Mouse (Mus musculus) megakaryocyte, embryonic 14.5 days (primary cell): ENCODE data around the gene Socs1. TPM values are rescaled to one million over a fixed set of nuclear protein-coding genes. Genes with fewer than 3 reads are reported as not detected.
A peak's percentile ranks its signal among the peaks of the same experiment; 100 is the strongest.
"Not testable (repeated sequence)": the region's sequence is repeated elsewhere in the genome, so short reads cannot be mapped to it uniquely, and the experiment has no call there.

Experiments
- H3K27me3 ChIP-seq: replicated peaks from 2 replicates; pipeline ENCODE3; 2012; ENCODE audit warnings: inconsistent platforms
- H3K36me3 ChIP-seq: replicated peaks from 2 replicates; pipeline ENCODE3; 2012; ENCODE audit warnings: low read length, inconsistent platforms, mixed read lengths
- H3K4me1 ChIP-seq: 2 replicates; pipeline ENCODE4 v1.6.1; 2012; ENCODE audit warnings: inconsistent platforms
- H3K4me3 ChIP-seq: replicated peaks from 2 replicates; pipeline ENCODE3; 2012; ENCODE audit warnings: moderate library complexity, mild to moderate bottlenecking, inconsistent platforms
- H3K9me3 ChIP-seq: 2 replicates; pipeline ENCODE4 v1.6.1; 2012; ENCODE audit warnings: inconsistent platforms
- FLI1 ChIP-seq: IDR thresholded peaks from 2 replicates; pipeline ENCODE4 v1.6.1; 2012; ENCODE audit warnings: low read length, inconsistent platforms, mixed read lengths
- GATA1 ChIP-seq: IDR thresholded peaks from 3 replicates; pipeline ENCODE4 v1.6.1; 2012; ENCODE audit warnings: mixed read lengths, low read length, inconsistent platforms, borderline replicate concordance
- polyA plus RNA-seq: library from polyadenylated mRNA; stranded (reverse); fragments of >175 nt; gene quantifications from 2 replicates; pipeline ENCODE4 v1.2.3, GENCODE M21; 2012; ENCODE audit warnings: low replicate concordance; ENCODE audit not compliant: insufficient read depth

Socs1 gene
- polyA plus RNA-seq, 1 experiment: 13.2 TPM

- H3K4me1 ChIP-seq: peaks cover 30% of the 10 kb centered on the region
- no peak overlapping the region for H3K4me3 ChIP-seq
- TF ChIP-seq GATA1 (no peak), FLI1 (no peak)
- H3K9me3 ChIP-seq: peaks cover 4% of the 10 kb centered on the region; the same call in 1 of the 2 replicates
- H3K27me3 ChIP-seq: peaks cover 85% of the 10 kb centered on the region
- no peaks in the 10 kb centered on the region for H3K36me3 ChIP-seq
These were observed 33.3 kb upstream of the Socs1 start for GRCm38 (mm10) chr16:10818579-10819135.

DNA sequence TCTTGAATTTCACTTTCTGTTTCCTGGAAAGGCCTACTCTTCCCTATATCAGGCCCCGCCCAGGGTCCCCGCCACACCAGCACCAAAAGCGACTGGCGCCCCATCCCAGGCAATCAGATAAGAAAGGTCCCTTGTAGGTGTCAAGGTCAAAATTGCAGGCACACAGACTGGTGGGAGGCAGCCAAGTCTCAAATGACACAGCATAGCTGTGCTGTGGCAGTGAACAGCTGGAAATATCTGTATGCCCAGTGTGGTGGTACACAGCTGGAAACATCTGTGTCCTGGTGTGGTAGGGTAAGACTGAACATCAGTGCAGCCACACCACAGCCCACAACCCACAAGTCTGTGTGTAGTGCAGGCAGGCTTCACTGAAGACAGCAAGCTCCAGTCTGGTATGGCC lies 29.5 kb upstream of the Socs1 start:
- Histone ChIP-seq H3K27me3 (peaks cover 91% of the 10 kb centered on the region), H3K4me3 (peak overlapping the region; percentile 29), H3K4me1 (peaks cover 36% of the 10 kb centered on the region), H3K36me3 (no peaks in the 10 kb centered on the region), H3K9me3 (no peaks in the 10 kb centered on the region)
- TF ChIP-seq FLI1 (no peak), GATA1 (peak; percentile 71; the same call in 1 of the 3 replicates)

- Histone ChIP-seq H3K27me3 (peaks cover 91% of the 10 kb centered on the region), H3K36me3 (no peaks in the 10 kb centered on the region), H3K4me3 (no peak overlapping the region), H3K4me1 (peaks cover 29% of the 10 kb centered on the region), H3K9me3 (no peaks in the 10 kb centered on the region)
- TF ChIP-seq FLI1 (no peak), GATA1 (no peak)
These were observed 28.4 kb upstream of the Socs1 start for GRCm38 (mm10) chr16:10813726-10814125.

DNA sequence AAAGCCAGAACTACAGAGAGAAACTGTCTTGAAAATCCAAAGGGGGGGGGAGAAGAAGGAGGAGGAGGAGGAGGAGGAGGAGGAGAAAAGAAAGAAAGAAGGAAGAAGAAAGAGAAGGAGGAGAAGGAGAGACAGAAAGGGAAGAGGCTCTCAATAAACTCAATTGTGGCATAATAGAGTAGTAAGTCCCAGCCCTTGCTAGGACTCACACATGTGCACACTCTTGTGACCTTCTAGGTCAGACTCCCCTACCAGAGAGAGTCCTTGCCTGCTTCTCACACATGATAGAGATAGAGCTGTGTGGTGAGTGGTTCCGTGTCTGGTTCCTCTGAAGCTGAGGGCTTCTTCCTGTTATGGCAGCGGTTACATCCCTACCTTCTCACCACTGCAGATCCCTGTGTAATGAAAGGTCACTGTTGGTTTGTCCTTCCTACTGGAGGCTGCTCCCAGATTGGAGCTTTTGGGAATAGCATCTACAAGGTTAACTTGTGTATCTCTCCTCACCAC lies 27.6 kb upstream of the Socs1 start, which contains the start of gene Gm11172:
TSS of gene Gm11172 (plus strand) at position 51 of the 507 bp plus-strand sequence.
- H3K36me3 ChIP-seq: no peaks in the 10 kb centered on the region
- H3K9me3 ChIP-seq: no peaks in the 10 kb centered on the region
- peaks cover 29% of the 10 kb centered on the region for H3K4me1 ChIP-seq
- TF ChIP-seq FLI1 (no peak), GATA1 (no peak)
- H3K27me3 ChIP-seq: peaks cover 91% of the 10 kb centered on the region
- H3K4me3 ChIP-seq: no peak within 1 kb of the TSS

DNA sequence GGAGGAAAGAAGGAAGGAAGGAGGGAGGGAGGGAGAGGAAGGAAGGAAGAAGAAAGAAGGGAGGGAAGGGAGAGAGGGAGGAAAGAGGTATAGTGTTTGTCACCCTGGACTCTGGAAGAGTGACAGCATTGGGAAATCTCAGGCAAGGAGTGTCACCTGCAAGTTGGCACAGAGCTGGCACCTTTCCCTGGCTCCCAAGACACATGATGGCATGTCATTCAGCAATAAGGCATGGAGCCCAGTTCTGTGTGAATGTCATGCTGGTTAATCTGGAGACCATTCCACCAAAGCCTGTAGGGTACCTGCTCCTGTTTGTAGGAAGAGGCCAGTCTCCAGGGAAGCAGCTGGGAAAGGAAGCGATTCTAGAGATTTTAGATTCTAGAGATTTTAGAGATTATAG lies 25.0 kb upstream of the Socs1 start:
- Histone ChIP-seq H3K36me3 (no peaks in the 10 kb centered on the region), H3K4me3 (no peak overlapping the region), H3K9me3 (no peaks in the 10 kb centered on the region), H3K4me1 (peaks cover 30% of the 10 kb centered on the region), H3K27me3 (peaks cover 96% of the 10 kb centered on the region)
- TF ChIP-seq GATA1 (no peak), FLI1 (no peak)

DNA sequence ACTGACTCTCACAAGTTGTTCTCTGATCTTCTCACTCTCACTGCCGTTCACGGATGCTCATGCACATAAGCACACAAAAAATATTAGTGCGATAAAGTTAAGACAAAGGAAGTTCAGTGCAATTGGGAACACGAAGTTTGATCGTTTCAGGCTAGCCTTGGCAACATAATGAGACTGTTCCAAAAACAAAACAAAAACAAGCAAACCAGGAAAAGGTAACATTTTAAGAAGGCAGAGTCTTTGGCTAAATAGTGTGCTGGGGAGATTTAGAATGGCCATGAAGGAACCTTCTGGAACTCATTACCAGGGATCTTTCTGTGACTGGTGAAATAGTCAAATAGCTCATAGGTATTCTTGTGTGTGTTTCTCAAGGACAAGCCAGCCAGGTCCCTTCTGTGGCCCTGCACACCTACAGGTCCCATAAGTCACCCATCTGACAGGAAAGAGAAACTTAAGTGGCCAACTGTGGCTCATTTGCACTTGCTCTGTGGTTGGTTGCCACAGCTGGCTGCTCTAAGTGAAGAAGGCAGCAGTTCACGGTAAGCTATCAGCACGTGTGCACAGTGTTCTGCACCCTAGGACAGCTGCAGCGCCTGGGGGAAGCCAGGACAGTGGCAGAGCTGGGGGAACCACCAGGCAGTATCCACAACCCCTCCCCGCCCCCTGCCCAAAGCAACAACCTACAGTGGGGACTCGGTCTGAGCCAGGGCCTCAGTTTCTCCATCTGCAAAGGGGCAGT lies 20.6 kb upstream of the Socs1 start, which contains the start of gene Prm1:
TSS of gene Prm1 (minus strand) at position 51 of the 739 bp plus-strand sequence.
- peaks cover 12% of the 10 kb centered on the region for H3K4me1 ChIP-seq
- H3K4me3 ChIP-seq: no peak within 1 kb of the TSS
- no peaks in the 10 kb centered on the region for H3K9me3 ChIP-seq
- no peaks in the 10 kb centered on the region for H3K36me3 ChIP-seq
- TF ChIP-seq GATA1 (no peak), FLI1 (no peak)
- peaks cover 75% of the 10 kb centered on the region for H3K27me3 ChIP-seq

GRCm38 (mm10) chr16:10802420-10802819 lies 17.1 kb upstream of the Socs1 start:
- Histone ChIP-seq H3K4me1 (peaks cover 20% of the 10 kb centered on the region), H3K27me3 (peaks cover 65% of the 10 kb centered on the region)
- H3K36me3 ChIP-seq, H3K9me3 ChIP-seq, H3K4me3 ChIP-seq: not testable (repeated sequence)

DNA sequence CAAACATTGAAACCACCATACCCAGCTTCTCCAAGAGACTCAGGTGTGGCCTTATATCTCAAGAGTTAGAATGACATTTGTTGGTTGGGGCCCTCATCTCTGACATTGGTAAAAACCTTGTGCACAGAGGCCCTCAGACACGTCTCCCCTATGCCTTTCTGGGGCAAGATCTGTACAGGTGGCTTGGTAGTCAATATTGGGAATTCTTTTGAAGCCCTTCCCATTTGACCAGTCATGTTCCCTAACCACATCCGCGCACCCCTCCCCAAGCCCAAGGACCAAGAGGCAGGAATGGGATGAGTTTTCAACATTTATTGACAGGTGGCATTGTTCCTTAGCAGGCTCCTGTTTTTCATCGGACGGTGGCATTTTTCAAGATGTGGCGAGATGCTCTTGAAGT lies 10.7 kb upstream of the Socs1 start, which contains the start of gene Prm2:
TSS of gene Prm2 (minus strand) at position 101 of the 400 bp plus-strand sequence.
- Histone ChIP-seq H3K4me1 (peaks cover 9% of the 10 kb centered on the region), H3K4me3 (no peak within 1 kb of the TSS), H3K27me3 (peaks cover 90% of the 10 kb centered on the region), H3K9me3 (no peaks in the 10 kb centered on the region; the same call in 1 of the 2 replicates), H3K36me3 (no peaks in the 10 kb centered on the region)
- TF ChIP-seq FLI1 (no peak), GATA1 (no peak)

DNA sequence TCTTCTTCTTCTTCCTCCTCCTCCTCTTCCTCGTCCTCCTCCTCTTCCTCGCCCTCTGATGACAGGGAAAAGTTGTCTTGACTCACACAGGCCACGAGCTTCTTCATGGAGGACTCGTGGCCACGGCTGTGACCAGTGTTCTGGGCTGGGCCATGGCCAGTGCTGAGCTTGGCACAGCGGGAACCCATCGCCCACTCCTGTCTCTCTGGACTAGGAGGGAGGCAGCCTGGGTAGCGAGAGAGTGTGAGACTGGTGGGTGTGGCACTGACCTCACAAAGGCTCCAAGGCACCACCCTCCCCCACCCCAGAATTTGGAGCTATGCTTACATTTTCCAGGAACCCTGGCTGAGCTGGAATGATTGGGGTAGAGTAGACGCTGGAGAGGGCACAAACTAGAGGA lies 5.4 kb upstream of the Socs1 start, which contains the start of gene Prm3:
TSS of gene Prm3 (minus strand) at position 213 of the 400 bp plus-strand sequence.
- TF ChIP-seq GATA1 (no peak), FLI1 (no peak)
- H3K36me3 ChIP-seq: no peaks in the 10 kb centered on the region
- H3K27me3 ChIP-seq: peaks cover 77% of the 10 kb centered on the region
- H3K4me1 ChIP-seq: peaks cover 30% of the 10 kb centered on the region
- no peaks in the 10 kb centered on the region; the same call in 1 of the 2 replicates for H3K9me3 ChIP-seq
- no peak within 1 kb of the TSS for H3K4me3 ChIP-seq

DNA sequence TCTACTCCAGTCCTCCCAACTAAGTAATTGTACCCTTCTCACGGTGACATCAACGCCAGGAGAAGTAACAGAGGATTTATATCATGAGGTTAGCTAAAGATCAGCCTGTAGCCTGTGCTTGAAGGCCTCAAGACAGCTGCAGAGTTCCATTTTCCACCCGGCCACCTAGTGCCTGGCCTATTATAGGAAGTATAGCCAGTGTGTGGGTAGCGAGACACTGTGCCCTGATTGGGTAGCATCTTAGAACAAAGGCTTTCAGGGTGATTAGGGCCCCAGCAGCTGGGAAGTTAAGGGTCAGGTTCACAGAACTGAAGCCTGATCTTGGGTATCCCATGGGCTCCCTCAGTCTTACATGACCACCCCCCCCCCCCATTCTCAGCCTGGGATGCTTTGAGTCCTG lies 3.5 kb upstream of the Socs1 start:
- Histone ChIP-seq H3K4me1 (peaks cover 40% of the 10 kb centered on the region), H3K36me3 (no peaks in the 10 kb centered on the region), H3K9me3 (no peaks in the 10 kb centered on the region), H3K4me3 (no peak overlapping the region), H3K27me3 (peaks cover 59% of the 10 kb centered on the region)
- TF ChIP-seq GATA1: no peak
- no peak for TF ChIP-seq FLI1
